Mouse (Mus musculus): ENCODE results near the gene Nipsnap3b. TPM values are rescaled to one million over a fixed set of nuclear protein-coding genes. Genes with fewer than 3 reads are reported as not detected.

The Nipsnap3b gene
- polyA plus RNA-seq, 1 experiment from 2014 or later, result 192 TPM

GRCm38 (mm10) chr4:53046238-53047022, 34.8 kb downstream of the Nipsnap3b start:
- no peak for TF ChIP-seq CTCF (IDR thresholded peaks at IDR 0.05; ENCODE audit: low read depth)
- no peaks in the 10 kb centered on the region for H3K27me3 ChIP-seq (replicated peaks; ENCODE audit: control insufficient read depth, insufficient read depth, low read length)
- no peak overlapping the region for H3K27ac ChIP-seq (ENCODE audit: low read depth, low read length)
- no peak overlapping the region for H3K9ac ChIP-seq (ENCODE audit: low read depth, low read length)
- 63% methylated on average over 9 of the region's 9 CpGs for WGBS
- H3K4me3 ChIP-seq (ENCODE audit: low read depth, low read length), result no peak overlapping the region
- no peak overlapping the region for H3K4me2 ChIP-seq (replicated peaks; ENCODE audit: low read depth)
- no peak for ATAC-seq
- H3K4me1 ChIP-seq (replicated peaks; ENCODE audit: control insufficient read depth, insufficient read depth, low read length), result no peaks in the 10 kb centered on the region
- H3K9me3 ChIP-seq (ENCODE audit: control insufficient read depth), result no peaks in the 10 kb centered on the region
- 0 out of 2 replicates have a peak, but pooled peaks cover 6% of the 10 kb centered on the region for H3K36me3 ChIP-seq (ENCODE audit: control insufficient read depth, insufficient read depth)

- no peak for ATAC-seq
- Histone ChIP-seq H3K4me2 (replicated peaks; ENCODE audit: low read depth) (no peak overlapping the region), H3K27me3 (replicated peaks; ENCODE audit: control insufficient read depth, insufficient read depth, low read length) (no peaks in the 10 kb centered on the region), H3K4me3 (ENCODE audit: low read depth, low read length) (no peak overlapping the region), H3K36me3 (ENCODE audit: control insufficient read depth, insufficient read depth) (peaks cover 10% of the 10 kb centered on the region; the same call in 1 of the 2 replicates), H3K4me1 (replicated peaks; ENCODE audit: control insufficient read depth, insufficient read depth, low read length) (no peaks in the 10 kb centered on the region), H3K27ac (ENCODE audit: low read depth, low read length) (no peak overlapping the region), H3K9me3 (ENCODE audit: control insufficient read depth) (no peaks in the 10 kb centered on the region), H3K9ac (ENCODE audit: low read depth, low read length) (no peak overlapping the region)
- TF ChIP-seq CTCF (IDR thresholded peaks at IDR 0.05; ENCODE audit: low read depth), result no peak
- WGBS, result 87% methylated on average over 7 of the region's 7 CpGs
Measured at GRCm38 (mm10) chr4:53062301-53063008, 50.8 kb downstream of the Nipsnap3b start.

Other genes with a start within 250 kb of the Nipsnap3b start
- not detected in 2 replicates for gene Olfr275, start 197.3 kb upstream of the Nipsnap3b start, polyA plus RNA-seq (2015; fragmentation: Nextera tagmentation; extraction: Ambion mirVana)
- not detected in 2 replicates for gene Olfr273, start 152.6 kb upstream of the Nipsnap3b start, polyA plus RNA-seq (2015; fragmentation: Nextera tagmentation; extraction: Ambion mirVana)
- not detected in 2 replicates for gene Olfr272, start 92.7 kb upstream of the Nipsnap3b start, polyA plus RNA-seq (2015; fragmentation: Nextera tagmentation; extraction: Ambion mirVana)
- gene Olfr270, start 47.3 kb upstream of the Nipsnap3b start, polyA plus RNA-seq (2015; fragmentation: Nextera tagmentation; extraction: Ambion mirVana), result not detected in 2 replicates
- not detected in 2 replicates for gene Nipsnap3a, start 22.6 kb upstream of the Nipsnap3b start, polyA plus RNA-seq (2015; fragmentation: Nextera tagmentation; extraction: Ambion mirVana)
- 1.4 and 1.5 TPM in 2 replicates for gene Abca1, start 148.0 kb downstream of the Nipsnap3b start, polyA plus RNA-seq (2015; fragmentation: Nextera tagmentation; extraction: Ambion mirVana)